Comparison of ENCODE assay signal across 8 mouse cellular contexts in genomic region chr13:97242716-97243115, GRCm38 (mm10). TPM values are rescaled to one million over a fixed set of nuclear protein-coding genes. Genes with fewer than 3 reads are reported as not detected.
DNase-seq lines count a peak whose midpoint lies in the region; ATAC-seq and TF ChIP-seq lines count a peak whose summit lies in the region.

No protein-coding gene starts in this region.

- H3K9ac ChIP-seq in forebrain, embryonic 16.5 days (replicated peaks; ENCODE audit: low read depth, low read length) = peak overlapping the region; percentile 97
- H3K9ac ChIP-seq in liver, embryonic 13.5 days = 0 out of 2 replicates have a peak overlapping the region, but pooled peaks have one; percentile 9

- no peak for DNase-seq in gastrocnemius, adult 2 months
- no peak for DNase-seq in gastrocnemius, adult 8-10 months (ENCODE audit: low spot score in 2 of 2)
- peak; percentile 51 for DNase-seq in 3T3-L1 (ENCODE audit: low read depth, low spot score)
- no peak for DNase-seq in liver, embryonic 13.5 days
- no peak for DNase-seq in ovary, adult 18-20 months (ENCODE audit: low spot score)
- DNase-seq in kidney, adult 11 months = no peak
- no peak for DNase-seq in spleen, adult 12 weeks (ENCODE audit: low spot score)

- no peak for TF ChIP-seq CTCF in gastrocnemius, adult 2 months (IDR thresholded peaks at IDR 0.05)

- peaks cover 66% of the 10 kb centered on the region for H3K4me1 ChIP-seq in forebrain, embryonic 16.5 days (replicated peaks; ENCODE audit: control insufficient read depth, insufficient read depth, low read length)
- H3K4me1 ChIP-seq in liver, embryonic 13.5 days (replicated peaks) = peaks cover 27% of the 10 kb centered on the region

- peak overlapping the region; percentile 86 for H3K4me2 ChIP-seq in forebrain, embryonic 16.5 days (ENCODE audit: low read length)
- H3K4me2 ChIP-seq in liver, embryonic 13.5 days = peak overlapping the region; percentile 85

- no peak overlapping the region; the same call in 1 of the 2 replicates for H3K27ac ChIP-seq in gastrocnemius, adult 2 months
- peak overlapping the region; percentile 99 for H3K27ac ChIP-seq in forebrain, embryonic 16.5 days (ENCODE audit: low read length)
- H3K27ac ChIP-seq in liver, embryonic 13.5 days = no peak overlapping the region

- peak overlapping the region; percentile 94 for H3K4me3 ChIP-seq in gastrocnemius, adult 2 months
- H3K4me3 ChIP-seq in forebrain, embryonic 16.5 days (replicated peaks; ENCODE audit: low read length) = peak overlapping the region; percentile 91
- H3K4me3 ChIP-seq in liver, embryonic 13.5 days (replicated peaks) = peak overlapping the region; percentile 69

- H3K9me3 ChIP-seq in forebrain, embryonic 16.5 days (ENCODE audit: control insufficient read depth, low read length) = no peaks in the 10 kb centered on the region
- H3K9me3 ChIP-seq in liver, embryonic 13.5 days (replicated peaks) = no peaks in the 10 kb centered on the region

- peaks cover 16% of the 10 kb centered on the region for H3K36me3 ChIP-seq in forebrain, embryonic 16.5 days (ENCODE audit: control insufficient read depth, insufficient read depth)
- peaks cover 19% of the 10 kb centered on the region for H3K36me3 ChIP-seq in liver, embryonic 13.5 days

- no peak for ATAC-seq in forebrain, embryonic 16.5 days
- ATAC-seq in liver, embryonic 13.5 days (ENCODE audit: low read depth) = no peak

- intact Hi-C loops in gastrocnemius, adult 2 months (cut with DNase I) = loop anchor here (5.0 to 10.0 kb wide), 2 partner anchors 65 to 202 kb away; no protein-coding TSS in a partner anchor

- H3K27me3 ChIP-seq in forebrain, embryonic 16.5 days (replicated peaks; ENCODE audit: control insufficient read depth, insufficient read depth, low read length) = no peaks in the 10 kb centered on the region
- H3K27me3 ChIP-seq in liver, embryonic 13.5 days = peaks cover 43% of the 10 kb centered on the region

- WGBS in forebrain, embryonic 16.5 days = under 1% methylated on average over 6 of the region's 6 CpGs
- 31% methylated on average over 6 of the region's 6 CpGs for WGBS in liver, embryonic 13.5 days (ENCODE audit: insufficient replicate concordance)

RNA-seq across cellular contexts. Expression of gene Enc1, which starts 1.8 kb away (rescaled TPM):
- 1 to 10 TPM; 1.1 to 4.8 TPM for total RNA-seq in gastrocnemius, adult 2 months (2021)
- 1 to 10 TPM in 2 of 4 experiments, under 1 TPM in 2; 0.90 to 2.6 (median 1.1) TPM for total RNA-seq in gastrocnemius, adult 8-10 months (2022)
- 133 and 143 TPM in 2 replicates for polyA plus RNA-seq in forebrain, embryonic 16.5 days (2015; fragmentation: Nextera tagmentation; extraction: Ambion mirVana)
- 0.75 and 0.81 TPM in 2 replicates for polyA plus RNA-seq in liver, embryonic 13.5 days (2015; fragmentation: Nextera tagmentation; extraction: Ambion mirVana)

RNA-seq across cellular contexts. Expression of gene Hexb, which starts 44.6 kb away (rescaled TPM):
- total RNA-seq in gastrocnemius, adult 2 months (2021) = 10 to 100 TPM in 1 of 2 experiments, 1 to 10 TPM in 1; 7.6 to 10.9 TPM
- 1 to 10 TPM; 5.4 to 7.3 (median 6.4) TPM for total RNA-seq in gastrocnemius, adult 8-10 months (2022)
- polyA plus RNA-seq in forebrain, embryonic 16.5 days (2015; fragmentation: Nextera tagmentation; extraction: Ambion mirVana) = 32.8 and 38.7 TPM in 2 replicates
- polyA plus RNA-seq in liver, embryonic 13.5 days (2015; fragmentation: Nextera tagmentation; extraction: Ambion mirVana) = 16.0 and 20.4 TPM in 2 replicates
